Mouse (Mus musculus): ENCODE measurements at regions not wholly inside any gene's neighbourhood (a gene's known extent, or its start where the extent isn't known, plus 50 kb on each side); places are given as distances from the start of the nearest gene placed in this dataset.

GRCm38 (mm10) chr4:106859476-106859875 lies 51.0 kb upstream of the Ssbp3 start:
- H3K9me3 ChIP-seq (ENCODE audit: low read length) = no peaks in the 10 kb centered on the region
- ATAC-seq (ENCODE audit: low FRiP score, low TSS enrichment) = peak; percentile 26
- peak overlapping the region; percentile 76 for H3K27ac ChIP-seq (ENCODE audit: low read length)
- H3K4me3 ChIP-seq (ENCODE audit: low read length) = no peak overlapping the region
- peaks cover 55% of the 10 kb centered on the region for H3K4me1 ChIP-seq (ENCODE audit: insufficient read depth, low read length)
- H3K9ac ChIP-seq (replicated peaks; ENCODE audit: low read length) = no peak overlapping the region
- H3K4me2 ChIP-seq (replicated peaks; ENCODE audit: low read depth, low read length) = no peak overlapping the region
- no peaks in the 10 kb centered on the region for H3K27me3 ChIP-seq (ENCODE audit: insufficient read depth, low read length)
- no peaks in the 10 kb centered on the region for H3K36me3 ChIP-seq (ENCODE audit: insufficient read depth, low read length)

GRCm38 (mm10) chr4:106858357-106859088 lies 52.0 kb upstream of the Ssbp3 start:
- H3K27me3 ChIP-seq (ENCODE audit: insufficient read depth, low read length) = no peaks in the 10 kb centered on the region
- H3K4me1 ChIP-seq (ENCODE audit: insufficient read depth, low read length) = peaks cover 64% of the 10 kb centered on the region
- no peak overlapping the region for H3K4me3 ChIP-seq (ENCODE audit: low read length)
- WGBS = 58% methylated on average over 11 of the region's 13 CpGs
- peak overlapping the region; percentile 39; the same call in 1 of the 2 replicates for H3K27ac ChIP-seq (ENCODE audit: low read length)
- no peak for ATAC-seq (ENCODE audit: low FRiP score, low TSS enrichment)
- no peaks in the 10 kb centered on the region for H3K9me3 ChIP-seq (ENCODE audit: low read length)
- no peak overlapping the region for H3K9ac ChIP-seq (replicated peaks; ENCODE audit: low read length)
- H3K36me3 ChIP-seq (ENCODE audit: insufficient read depth, low read length) = no peaks in the 10 kb centered on the region
- no peak overlapping the region for H3K4me2 ChIP-seq (replicated peaks; ENCODE audit: low read depth, low read length)

- Histone ChIP-seq H3K36me3 (ENCODE audit: insufficient read depth, low read length) (no peaks in the 10 kb centered on the region), H3K9ac (replicated peaks; ENCODE audit: low read length) (peak overlapping the region; percentile 42; the same call in 1 of the 2 replicates), H3K27me3 (ENCODE audit: insufficient read depth, low read length) (no peaks in the 10 kb centered on the region), H3K4me3 (ENCODE audit: low read length) (no peak overlapping the region), H3K4me1 (ENCODE audit: insufficient read depth, low read length) (peaks cover 47% of the 10 kb centered on the region), H3K27ac (ENCODE audit: low read length) (no peak overlapping the region), H3K9me3 (ENCODE audit: low read length) (no peaks in the 10 kb centered on the region), H3K4me2 (replicated peaks; ENCODE audit: low read depth, low read length) (peak overlapping the region; percentile 33; the same call in 1 of the 2 replicates)
- no peak for ATAC-seq (ENCODE audit: low FRiP score, low TSS enrichment)
- WGBS = 13% methylated on average over 19 of the region's 19 CpGs
These were observed 51.0 kb upstream of the Acot11 start for GRCm38 (mm10) chr4:106855771-106856170.

- ATAC-seq (ENCODE audit: low FRiP score, low TSS enrichment) = peak; percentile 69
- no peaks in the 10 kb centered on the region for H3K27me3 ChIP-seq (ENCODE audit: insufficient read depth, low read length)
- peak overlapping the region; percentile 59 for H3K9ac ChIP-seq (replicated peaks; ENCODE audit: low read length)
- no peaks in the 10 kb centered on the region for H3K9me3 ChIP-seq (ENCODE audit: low read length)
- H3K4me2 ChIP-seq (replicated peaks; ENCODE audit: low read depth, low read length) = peak overlapping the region; percentile 36
- 0 out of 2 replicates have a peak overlapping the region, but pooled peaks have one; percentile 11 for H3K4me3 ChIP-seq (ENCODE audit: low read length)
- WGBS = 13% methylated on average over 14 of the region's 15 CpGs
- peaks cover 40% of the 10 kb centered on the region for H3K4me1 ChIP-seq (ENCODE audit: insufficient read depth, low read length)
- peak overlapping the region; percentile 39 for H3K27ac ChIP-seq (ENCODE audit: low read length)
- H3K36me3 ChIP-seq (ENCODE audit: insufficient read depth, low read length) = no peaks in the 10 kb centered on the region
These were observed 49.8 kb upstream of the Acot11 start for GRCm38 (mm10) chr4:106854361-106855309.

Data from kidney, embryonic 16.5 days (tissue).